Mouse (Mus musculus) testis, adult 2 months (tissue): ENCODE data around the gene Cpsf2.

Experiments
- CTCF ChIP-seq: fragments of 200-500 bp; IDR thresholded peaks from 2 replicates; pipeline ENCODE4 v1.5.1; 2012; ENCODE audit warnings: low read depth, mild to moderate bottlenecking, inconsistent platforms, low read length, moderate library complexity; ENCODE audit not compliant: control insufficient read depth, insufficient read depth, insufficient replicate concordance
- POLR2A ChIP-seq: fragments of 200-500 bp; IDR thresholded peaks from 2 replicates; pipeline ENCODE4 v1.6.1; 2012; ENCODE audit warnings: low read depth, mild to moderate bottlenecking, inconsistent platforms, low read length, moderate library complexity; ENCODE audit not compliant: control insufficient read depth

DNA sequence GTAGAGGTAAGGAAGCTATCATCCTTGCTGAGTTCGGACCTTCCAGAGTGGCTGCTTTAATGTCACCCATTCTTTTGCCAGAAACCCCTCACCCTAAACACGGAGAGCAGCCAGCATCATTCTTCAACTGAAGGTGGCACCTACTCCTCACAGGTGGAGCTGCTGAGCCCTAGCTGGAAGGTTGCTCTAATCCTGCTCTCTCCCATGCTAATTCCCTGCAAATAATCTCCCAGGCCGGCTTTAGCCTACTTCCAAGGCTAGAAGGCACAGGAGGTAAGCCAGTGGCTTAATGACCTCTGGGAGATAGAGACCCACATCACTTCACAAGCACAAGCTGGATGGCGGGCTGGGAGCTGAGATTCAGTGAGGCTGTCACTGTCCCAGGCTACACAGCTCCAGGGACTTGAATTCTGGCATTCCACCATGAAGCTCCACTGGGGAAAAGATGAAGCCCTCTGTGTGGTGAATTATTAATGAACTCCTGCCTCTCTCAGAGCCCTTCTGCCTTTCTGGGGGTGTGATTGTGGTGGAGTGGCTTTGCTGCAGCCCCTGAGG, 54.2 kb downstream of the Cpsf2 start:
- no peak for TF ChIP-seq CTCF
- no peak for TF ChIP-seq POLR2A
